Mouse (Mus musculus): ENCODE results near the gene Fam219a. TPM values are rescaled to one million over a fixed set of nuclear protein-coding genes. Genes with fewer than 3 reads are reported as not detected.

The Fam219a gene
- polyA plus RNA-seq, 1 experiment, result 1.7 TPM

- Histone ChIP-seq H3K27me3 (ENCODE audit: control insufficient read depth, insufficient read depth, insufficient read length) (no peaks in the 10 kb centered on the region), H3K4me3 (ENCODE audit: insufficient read depth, poor library complexity, severe bottlenecking) (no peak overlapping the region), H3K79me3 (ENCODE audit: low read depth) (no peaks in the 10 kb centered on the region), H3ac (ENCODE audit: control insufficient read depth, insufficient read length, low read depth) (no peak overlapping the region), H3K79me2 (ENCODE audit: control insufficient read depth, insufficient read depth) (no peaks in the 10 kb centered on the region), H3K36me3 (ENCODE audit: control insufficient read depth, insufficient read depth) (peaks cover 21% of the 10 kb centered on the region)
- TF ChIP-seq FOSL1 (IDR thresholded peaks at IDR 0.05; ENCODE audit: insufficient read depth, low read length, poor library complexity, severe bottlenecking), result no peak
These were observed 89.1 kb downstream of the Fam219a start for GRCm38 (mm10) chr4:41480254-41480653.

GRCm38 (mm10) chr4:41479456-41479804 is 89.9 kb downstream of the Fam219a start:
- Histone ChIP-seq H3ac (ENCODE audit: control insufficient read depth, insufficient read length, low read depth) (no peak overlapping the region), H3K4me3 (ENCODE audit: insufficient read depth, poor library complexity, severe bottlenecking) (no peak overlapping the region), H3K27me3 (ENCODE audit: control insufficient read depth, insufficient read depth, insufficient read length) (no peaks in the 10 kb centered on the region), H3K36me3 (ENCODE audit: control insufficient read depth, insufficient read depth) (peaks cover 21% of the 10 kb centered on the region), H3K79me3 (ENCODE audit: low read depth) (no peaks in the 10 kb centered on the region), H3K79me2 (ENCODE audit: control insufficient read depth, insufficient read depth) (no peaks in the 10 kb centered on the region)
- TF ChIP-seq CEBPB (IDR thresholded peaks at IDR 0.05; ENCODE audit: low read depth), result no peak
- TF ChIP-seq FOSL1 (IDR thresholded peaks at IDR 0.05; ENCODE audit: insufficient read depth, low read length, poor library complexity, severe bottlenecking), result no peak
- no peak for TF ChIP-seq MYOD1 (IDR thresholded peaks at IDR 0.05; ENCODE audit: control insufficient read depth, insufficient read length, low read depth)
- TF ChIP-seq USF1 (IDR thresholded peaks at IDR 0.05; ENCODE audit: low read depth), result no peak
- TF ChIP-seq MYOG (IDR thresholded peaks at IDR 0.05; ENCODE audit: control insufficient read depth, extremely low read depth, insufficient read length), result no peak
- TF ChIP-seq MAX (IDR thresholded peaks at IDR 0.05), result no peak
- no peak for TF ChIP-seq CTCF (IDR thresholded peaks at IDR 0.05; ENCODE audit: control insufficient read depth, insufficient read depth, insufficient read length)

- Histone ChIP-seq H3ac (ENCODE audit: control insufficient read depth, insufficient read length, low read depth) (no peak overlapping the region), H3K79me3 (ENCODE audit: low read depth) (no peaks in the 10 kb centered on the region), H3K36me3 (ENCODE audit: control insufficient read depth, insufficient read depth) (peaks cover 21% of the 10 kb centered on the region), H3K4me3 (ENCODE audit: insufficient read depth, poor library complexity, severe bottlenecking) (no peak overlapping the region), H3K79me2 (ENCODE audit: control insufficient read depth, insufficient read depth) (no peaks in the 10 kb centered on the region), H3K27me3 (ENCODE audit: control insufficient read depth, insufficient read depth, insufficient read length) (no peaks in the 10 kb centered on the region)
- no peak for TF ChIP-seq CTCF (IDR thresholded peaks at IDR 0.05; ENCODE audit: control insufficient read depth, insufficient read depth, insufficient read length)
- no peak for TF ChIP-seq MAX (IDR thresholded peaks at IDR 0.05)
- no peak for TF ChIP-seq CEBPB (IDR thresholded peaks at IDR 0.05; ENCODE audit: low read depth)
- no peak for TF ChIP-seq USF1 (IDR thresholded peaks at IDR 0.05; ENCODE audit: low read depth)
- no peak for TF ChIP-seq MYOG (IDR thresholded peaks at IDR 0.05; ENCODE audit: control insufficient read depth, extremely low read depth, insufficient read length)
- TF ChIP-seq MYOD1 (IDR thresholded peaks at IDR 0.05; ENCODE audit: control insufficient read depth, insufficient read length, low read depth), result no peak
- no peak for TF ChIP-seq FOSL1 (IDR thresholded peaks at IDR 0.05; ENCODE audit: insufficient read depth, low read length, poor library complexity, severe bottlenecking)
These were observed 90.4 kb downstream of the Fam219a start for GRCm38 (mm10) chr4:41478751-41479455.

- Histone ChIP-seq H3K79me3 (ENCODE audit: low read depth) (no peaks in the 10 kb centered on the region), H3K79me2 (ENCODE audit: control insufficient read depth, insufficient read depth) (no peaks in the 10 kb centered on the region), H3K27me3 (ENCODE audit: control insufficient read depth, insufficient read depth, insufficient read length) (no peaks in the 10 kb centered on the region), H3ac (ENCODE audit: control insufficient read depth, insufficient read length, low read depth) (no peak overlapping the region), H3K36me3 (ENCODE audit: control insufficient read depth, insufficient read depth) (peaks cover 21% of the 10 kb centered on the region), H3K4me3 (ENCODE audit: insufficient read depth, poor library complexity, severe bottlenecking) (no peak overlapping the region)
- TF ChIP-seq CEBPB (IDR thresholded peaks at IDR 0.05; ENCODE audit: low read depth) (no peak), MYOD1 (IDR thresholded peaks at IDR 0.05; ENCODE audit: control insufficient read depth, insufficient read length, low read depth) (no peak), MAX (IDR thresholded peaks at IDR 0.05) (no peak), MYOG (IDR thresholded peaks at IDR 0.05; ENCODE audit: control insufficient read depth, extremely low read depth, insufficient read length) (no peak), CTCF (IDR thresholded peaks at IDR 0.05; ENCODE audit: control insufficient read depth, insufficient read depth, insufficient read length) (no peak), FOSL1 (IDR thresholded peaks at IDR 0.05; ENCODE audit: insufficient read depth, low read length, poor library complexity, severe bottlenecking) (no peak), USF1 (IDR thresholded peaks at IDR 0.05; ENCODE audit: low read depth) (no peak)
These were observed 91.6 kb downstream of the Fam219a start for GRCm38 (mm10) chr4:41477648-41478160.

- Histone ChIP-seq H3K27me3 (ENCODE audit: control insufficient read depth, insufficient read depth, insufficient read length) (no peaks in the 10 kb centered on the region), H3ac (ENCODE audit: control insufficient read depth, insufficient read length, low read depth) (no peak overlapping the region), H3K36me3 (ENCODE audit: control insufficient read depth, insufficient read depth) (no peaks in the 10 kb centered on the region), H3K79me2 (ENCODE audit: control insufficient read depth, insufficient read depth) (no peaks in the 10 kb centered on the region), H3K4me3 (ENCODE audit: insufficient read depth, poor library complexity, severe bottlenecking) (no peak overlapping the region), H3K79me3 (ENCODE audit: low read depth) (no peaks in the 10 kb centered on the region)
- TF ChIP-seq CEBPB (IDR thresholded peaks at IDR 0.05; ENCODE audit: low read depth) (no peak), FOSL1 (IDR thresholded peaks at IDR 0.05; ENCODE audit: insufficient read depth, low read length, poor library complexity, severe bottlenecking) (no peak), MYOG (IDR thresholded peaks at IDR 0.05; ENCODE audit: control insufficient read depth, extremely low read depth, insufficient read length) (no peak), MAX (IDR thresholded peaks at IDR 0.05) (no peak), USF1 (IDR thresholded peaks at IDR 0.05; ENCODE audit: low read depth) (no peak)
These were observed 98.0 kb downstream of the Fam219a start for GRCm38 (mm10) chr4:41471384-41471689.

- Histone ChIP-seq H3ac (ENCODE audit: control insufficient read depth, insufficient read length, low read depth) (no peak overlapping the region), H3K79me3 (ENCODE audit: low read depth) (no peaks in the 10 kb centered on the region), H3K79me2 (ENCODE audit: control insufficient read depth, insufficient read depth) (no peaks in the 10 kb centered on the region), H3K36me3 (ENCODE audit: control insufficient read depth, insufficient read depth) (no peaks in the 10 kb centered on the region), H3K27me3 (ENCODE audit: control insufficient read depth, insufficient read depth, insufficient read length) (no peaks in the 10 kb centered on the region), H3K4me3 (ENCODE audit: insufficient read depth, poor library complexity, severe bottlenecking) (no peak overlapping the region)
- TF ChIP-seq MYOG (IDR thresholded peaks at IDR 0.05; ENCODE audit: control insufficient read depth, extremely low read depth, insufficient read length) (no peak), CTCF (IDR thresholded peaks at IDR 0.05; ENCODE audit: control insufficient read depth, insufficient read depth, insufficient read length) (no peak), CEBPB (IDR thresholded peaks at IDR 0.05; ENCODE audit: low read depth) (no peak), MYOD1 (IDR thresholded peaks at IDR 0.05; ENCODE audit: control insufficient read depth, insufficient read length, low read depth) (no peak), FOSL1 (IDR thresholded peaks at IDR 0.05; ENCODE audit: insufficient read depth, low read length, poor library complexity, severe bottlenecking) (no peak), MAX (IDR thresholded peaks at IDR 0.05) (no peak), USF1 (IDR thresholded peaks at IDR 0.05; ENCODE audit: low read depth) (no peak)
These were observed 98.5 kb downstream of the Fam219a start for GRCm38 (mm10) chr4:41470684-41471383.

All from C2C12 (cell line).